Comparison of ENCODE assay signal across 11 mouse cellular contexts in genomic region chr9:47942761-47943583, GRCm38 (mm10).
DNase-seq lines count a peak whose midpoint lies in the region; ATAC-seq and TF ChIP-seq lines count a peak whose summit lies in the region.
"Had no signal": no experiment of that assay in that cellular context is flagged by ENCODE, and none has a peak within 500 bp of the region (broad histone marks: within the 10 kb centered on the region; RNA-seq: fewer than 3 reads in every experiment).

No protein-coding gene starts in this region.

- peaks cover 50% of the 10 kb centered on the region for H3K27me3 ChIP-seq in midbrain, embryonic 12.5 days
- no peaks in the 10 kb centered on the region for H3K27me3 ChIP-seq in kidney, embryonic 16.5 days (ENCODE audit: insufficient read depth, low read length)
- H3K27me3 ChIP-seq in liver, embryonic 12.5 days (replicated peaks), result no peaks in the 10 kb centered on the region
- no peaks in the 10 kb centered on the region for H3K27me3 ChIP-seq in liver, postnatal 0 days (ENCODE audit: insufficient read depth, low read length)

- no peaks in the 10 kb centered on the region for H3K36me3 ChIP-seq in midbrain, embryonic 12.5 days
- H3K36me3 ChIP-seq in kidney, embryonic 16.5 days (ENCODE audit: insufficient read depth, low read length), result no peaks in the 10 kb centered on the region
- no peaks in the 10 kb centered on the region for H3K36me3 ChIP-seq in liver, embryonic 12.5 days
- no peaks in the 10 kb centered on the region for H3K36me3 ChIP-seq in liver, postnatal 0 days (replicated peaks; ENCODE audit: insufficient read depth, low read length)

- H3K4me2 ChIP-seq in midbrain, embryonic 12.5 days (replicated peaks), result no peak overlapping the region; the same call in 1 of the 2 replicates
- no peak overlapping the region for H3K4me2 ChIP-seq in kidney, embryonic 16.5 days (replicated peaks; ENCODE audit: low read depth, low read length)
- no peak overlapping the region for H3K4me2 ChIP-seq in liver, embryonic 12.5 days
- no peak overlapping the region for H3K4me2 ChIP-seq in liver, postnatal 0 days (ENCODE audit: low read depth, low read length)

- H3K4me3 ChIP-seq in midbrain, embryonic 12.5 days, result no peak overlapping the region
- H3K4me3 ChIP-seq in kidney, embryonic 16.5 days (ENCODE audit: low read length), result no peak overlapping the region
- no peak overlapping the region for H3K4me3 ChIP-seq in liver, embryonic 12.5 days
- H3K4me3 ChIP-seq in liver, postnatal 0 days (ENCODE audit: low read depth, low read length), result no peak overlapping the region
- H3K4me3 ChIP-seq: myocyte had no signal

- WGBS in midbrain, embryonic 12.5 days, result 34% methylated on average over 11 of the region's 11 CpGs
- 63% methylated on average over 11 of the region's 11 CpGs for WGBS in kidney, embryonic 16.5 days
- 43% methylated on average over 11 of the region's 11 CpGs for WGBS in liver, embryonic 12.5 days (ENCODE audit: insufficient replicate concordance)
- 48% methylated on average over 11 of the region's 11 CpGs for WGBS in liver, postnatal 0 days (ENCODE audit: insufficient replicate concordance)

- TF ChIP-seq EP300 in liver, postnatal 0 days (IDR thresholded peaks at IDR 0.05; ENCODE audit: low read depth), result no peak

- TF ChIP-seq CTCF in liver, postnatal 0 days (IDR thresholded peaks at IDR 0.05; ENCODE audit: low read depth), result no peak

- no peak overlapping the region for H3K9ac ChIP-seq in midbrain, embryonic 12.5 days (replicated peaks)
- no peak overlapping the region for H3K9ac ChIP-seq in kidney, embryonic 16.5 days (replicated peaks; ENCODE audit: low read length)
- H3K9ac ChIP-seq in liver, embryonic 12.5 days, result no peak overlapping the region
- no peak overlapping the region for H3K9ac ChIP-seq in liver, postnatal 0 days (replicated peaks)
- H3K9ac ChIP-seq: liver, embryonic 14.5 days had no signal

- ATAC-seq in midbrain, embryonic 12.5 days (ENCODE audit: low FRiP score, low read depth), result peak; percentile 63; the same call in 1 of the 2 replicates
- ATAC-seq in kidney, embryonic 16.5 days (ENCODE audit: low FRiP score, low TSS enrichment), result no peak
- ATAC-seq in liver, embryonic 12.5 days, result no peak
- ATAC-seq in liver, postnatal 0 days, result no peak; the same call in 1 of the 2 replicates

- no peak overlapping the region for H3K27ac ChIP-seq in midbrain, embryonic 12.5 days (replicated peaks)
- H3K27ac ChIP-seq in kidney, embryonic 16.5 days (ENCODE audit: low read length), result no peak overlapping the region
- H3K27ac ChIP-seq in liver, embryonic 12.5 days, result no peak overlapping the region
- H3K27ac ChIP-seq in liver, postnatal 0 days (ENCODE audit: low read depth), result no peak overlapping the region
- H3K27ac ChIP-seq: liver, embryonic 14.5 days had no signal

- H3K4me1 ChIP-seq in midbrain, embryonic 12.5 days, result peaks cover 13% of the 10 kb centered on the region
- no peaks in the 10 kb centered on the region for H3K4me1 ChIP-seq in kidney, embryonic 16.5 days (ENCODE audit: insufficient read depth, low read length)
- H3K4me1 ChIP-seq in liver, embryonic 12.5 days, result no peaks in the 10 kb centered on the region
- H3K4me1 ChIP-seq in liver, postnatal 0 days (ENCODE audit: insufficient read depth), result no peaks in the 10 kb centered on the region

- peak; percentile 66 for DNase-seq in brain, embryonic 18.5 days (ENCODE audit: low read depth, low spot score)
- peak; percentile 53 to 74 for DNase-seq in frontal cortex, postnatal 10 days (ENCODE audit: low spot score in 2 of 2)
- peak; percentile 68 for DNase-seq in layer of hippocampus, adult 9-11 months
- DNase-seq in MN1 (ENCODE audit: low spot score), result no peak
- DNase-seq in liver, postnatal 0 days, result no peak
- DNase-seq: gastrocnemius, postnatal 14 days had no signal

- H3K9me3 ChIP-seq in midbrain, embryonic 12.5 days, result no peaks in the 10 kb centered on the region
- H3K9me3 ChIP-seq in kidney, embryonic 16.5 days (ENCODE audit: low read length), result no peaks in the 10 kb centered on the region
- no peaks in the 10 kb centered on the region for H3K9me3 ChIP-seq in liver, embryonic 12.5 days (replicated peaks)
- no peaks in the 10 kb centered on the region for H3K9me3 ChIP-seq in liver, postnatal 0 days (ENCODE audit: low read length)

Comparison
In these comparisons a context has a peak if more than half of its experiments do, and no peak if none do; other contexts are left out.
1. DNase-seq: peak in brain, embryonic 18.5 days (single experiment), frontal cortex, postnatal 10 days (2 of 2) and layer of hippocampus, adult 9-11 months (single experiment); none in MN1 (single experiment) and liver, postnatal 0 days (single experiment).